Mouse (Mus musculus): ENCODE measurements around the gene Myo1g.

Myo1g gene

GRCm38 (mm10) chr11:6489257-6489656 is 31.5 kb downstream of the Myo1g start:
- no peak for DNase-seq (ENCODE audit: extremely low read depth, low read depth, low spot score)

GRCm38 (mm10) chr11:6488041-6488684 is 32.6 kb downstream of the Myo1g start:
- no peak for DNase-seq (ENCODE audit: extremely low read depth, low read depth, low spot score)

GRCm38 (mm10) chr11:6487496-6487895 is 33.3 kb downstream of the Myo1g start:
- no peak for DNase-seq (ENCODE audit: extremely low read depth, low read depth, low spot score)

GRCm38 (mm10) chr11:6486916-6487315 is 33.8 kb downstream of the Myo1g start:
- no peak for DNase-seq (ENCODE audit: extremely low read depth, low read depth, low spot score)

- no peak for DNase-seq (ENCODE audit: extremely low read depth, low read depth, low spot score)
Observed at GRCm38 (mm10) chr11:6484244-6484959, 36.4 kb downstream of the Myo1g start.

GRCm38 (mm10) chr11:6483103-6483502 is 37.7 kb downstream of the Myo1g start:
- no peak for DNase-seq (ENCODE audit: extremely low read depth, low read depth, low spot score)

GRCm38 (mm10) chr11:6481669-6482185 is 39.0 kb downstream of the Myo1g start:
- no peak for DNase-seq (ENCODE audit: extremely low read depth, low read depth, low spot score)

GRCm38 (mm10) chr11:6480681-6481405 is 39.9 kb downstream of the Myo1g start:
- no peak for DNase-seq (ENCODE audit: extremely low read depth, low read depth, low spot score)

- no peak for DNase-seq (ENCODE audit: extremely low read depth, low read depth, low spot score)
Observed at GRCm38 (mm10) chr11:6480191-6480590, 40.6 kb downstream of the Myo1g start.

- DNase-seq (ENCODE audit: extremely low read depth, low read depth, low spot score): no peak
Observed at GRCm38 (mm10) chr11:6479231-6479630, 41.5 kb downstream of the Myo1g start.

GRCm38 (mm10) chr11:6477350-6477749 is 43.4 kb downstream of the Myo1g start:
- DNase-seq (ENCODE audit: extremely low read depth, low read depth, low spot score): no peak

GRCm38 (mm10) chr11:6476876-6477275 is 43.9 kb downstream of the Myo1g start:
- no peak for DNase-seq (ENCODE audit: extremely low read depth, low read depth, low spot score)

GRCm38 (mm10) chr11:6475867-6476484 is 44.8 kb downstream of the Myo1g start, which contains the start of gene Purb:
Purb (minus strand) TSS chr11:6475917.
- no peak for DNase-seq (ENCODE audit: extremely low read depth, low read depth, low spot score)

GRCm38 (mm10) chr11:6474874-6475731 is 45.7 kb downstream of the Myo1g start:
- no peak for DNase-seq (ENCODE audit: extremely low read depth, low read depth, low spot score)

GRCm38 (mm10) chr11:6474381-6474780 is 46.4 kb downstream of the Myo1g start:
- DNase-seq (ENCODE audit: extremely low read depth, low read depth, low spot score): no peak

- no peak for DNase-seq (ENCODE audit: extremely low read depth, low read depth, low spot score)
Observed at GRCm38 (mm10) chr11:6472076-6472475, 48.7 kb downstream of the Myo1g start.

- no peak for DNase-seq (ENCODE audit: extremely low read depth, low read depth, low spot score)
Observed at GRCm38 (mm10) chr11:6471493-6471892, 49.3 kb downstream of the Myo1g start.

- no peak for DNase-seq (ENCODE audit: extremely low read depth, low read depth, low spot score)
Observed at GRCm38 (mm10) chr11:6471054-6471453, 49.7 kb downstream of the Myo1g start.

- no peak for DNase-seq (ENCODE audit: extremely low read depth, low read depth, low spot score)
Observed at GRCm38 (mm10) chr11:6468541-6468940, 52.2 kb downstream of the Myo1g start.

- no peak for DNase-seq (ENCODE audit: extremely low read depth, low read depth, low spot score)
Observed at GRCm38 (mm10) chr11:6465122-6465521, 55.6 kb downstream of the Myo1g start.
